Mouse (Mus musculus): ENCODE data around the gene Cyp2f2.

GRCm38 (mm10) chr7:27180837-27181695, 61.4 kb downstream of the Cyp2f2 start, which contains the start of the genes Gm21983 and Mia:
- TF ChIP-seq POLR2A (IDR thresholded peaks at IDR 0.05; ENCODE audit: borderline replicate concordance, extremely low read depth, insufficient read depth, insufficient read length, poor library complexity, severe bottlenecking) (no peak), CTCF (IDR thresholded peaks at IDR 0.05; ENCODE audit: borderline replicate concordance, extremely low read depth, insufficient read depth, insufficient read length) (no peak)
